Mouse (Mus musculus) splenic B cell, adult 2 months (primary cell): ENCODE measurements around the gene Ptma.

ENCODE experiments used
- DNase-seq: peaks from one replicate; pipeline ENCODE4 v3.0.0-alpha.2; 2011; ENCODE audit warnings: low read depth, low spot score
- H3K27me3 ChIP-seq: 2 replicates; pipeline ENCODE4 v1.6.1; 2012; ENCODE audit warnings: mild to moderate bottlenecking, low read length, moderate library complexity, mixed read lengths; ENCODE audit not compliant: control insufficient read depth, poor library complexity, insufficient read depth, severe bottlenecking
- H3K36me3 ChIP-seq: 2 replicates; pipeline ENCODE4 v1.6.1; 2012; ENCODE audit warnings: mild to moderate bottlenecking, low read length, moderate library complexity, mixed read lengths; ENCODE audit not compliant: control insufficient read depth, poor library complexity, insufficient read depth, severe bottlenecking

Ptma gene

GRCm38 (mm10) chr1:86488774-86489173 is 37.8 kb upstream of the Ptma start:
- no peak for DNase-seq

DNA sequence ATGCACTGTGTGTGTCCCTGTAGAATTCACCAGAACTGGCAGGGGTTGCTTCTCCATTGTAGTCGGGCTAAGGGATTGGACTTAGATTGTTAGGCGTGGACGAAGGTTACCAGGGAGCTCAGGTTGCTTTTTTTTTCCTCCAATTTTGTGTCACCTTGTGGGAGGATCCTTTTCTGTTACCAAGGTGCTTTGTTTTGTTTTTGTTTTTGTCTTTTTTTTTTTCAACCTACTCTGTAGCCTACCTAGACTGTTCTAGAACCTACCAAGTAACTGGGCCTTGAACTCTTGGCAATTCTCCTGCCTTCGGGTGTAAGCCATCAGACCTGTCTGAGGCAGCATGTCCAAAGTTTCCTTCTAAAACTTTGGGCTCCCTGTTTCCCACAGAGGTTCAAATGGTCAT is 36.6 kb upstream of the Ptma start:
- DNase-seq, result no peak

More at GRCm38 (mm10) chr1:86488774-86489173, 37.8 kb upstream of the Ptma start:
- Histone ChIP-seq H3K27me3 (no peaks in the 10 kb centered on the region), H3K36me3 (no peaks in the 10 kb centered on the region)

DNA sequence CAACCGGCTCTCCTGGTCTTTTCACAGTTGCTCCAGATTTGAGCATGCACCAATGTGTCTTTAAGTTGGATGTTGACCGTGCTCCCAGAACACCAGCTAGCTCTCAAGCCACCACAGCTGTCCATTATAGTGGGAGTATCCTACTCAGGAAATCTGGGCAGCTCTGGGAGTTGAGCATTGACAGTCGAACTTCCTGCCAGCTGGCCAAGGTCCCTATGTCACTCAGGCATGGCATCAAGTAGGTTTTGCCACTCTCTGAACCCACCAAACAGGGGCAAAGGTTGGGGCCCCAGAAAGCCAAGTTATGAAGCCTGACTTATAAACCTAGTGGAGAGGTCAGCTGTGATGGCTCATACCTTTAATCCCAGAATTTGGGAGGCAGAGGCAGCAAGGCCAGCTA is 35.8 kb upstream of the Ptma start:
- Histone ChIP-seq H3K36me3 (no peaks in the 10 kb centered on the region), H3K27me3 (no peaks in the 10 kb centered on the region)
- DNase-seq, result no peak

More for the DNA sequence above, 36.6 kb upstream of the Ptma start:
- Histone ChIP-seq H3K36me3 (no peaks in the 10 kb centered on the region), H3K27me3 (no peaks in the 10 kb centered on the region)

DNA sequence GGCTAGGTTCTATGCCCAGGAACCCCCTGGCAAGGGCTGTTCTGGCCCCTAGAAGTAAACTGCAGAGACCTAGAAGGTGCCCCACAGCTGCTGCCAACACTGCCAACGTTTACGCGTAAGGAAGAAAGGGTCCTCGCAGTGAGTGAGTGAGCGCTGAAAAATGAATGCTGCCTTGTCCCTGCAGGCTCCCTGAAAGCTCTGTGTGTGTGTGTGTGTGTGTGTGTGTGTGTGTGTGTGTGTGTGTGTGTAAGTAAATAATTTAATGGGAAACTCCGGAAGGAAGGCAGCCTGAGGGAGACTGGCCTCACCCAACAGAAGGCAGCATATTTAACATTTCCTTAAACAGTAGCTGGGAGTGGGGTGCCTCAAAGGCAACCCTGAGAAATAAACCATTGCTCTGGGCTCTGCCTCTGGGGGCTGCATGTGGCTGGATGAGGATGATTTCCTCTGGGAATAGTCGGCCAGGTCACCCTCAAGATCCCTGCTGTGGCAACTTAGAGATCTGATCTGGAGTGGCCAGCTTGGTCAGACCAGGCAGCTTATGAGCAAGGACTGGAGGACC is 34.9 kb upstream of the Ptma start:
- no peak for DNase-seq
- Histone ChIP-seq H3K36me3 (no peaks in the 10 kb centered on the region), H3K27me3 (no peaks in the 10 kb centered on the region)

GRCm38 (mm10) chr1:86492095-86493070 is 34.1 kb upstream of the Ptma start:
- H3K27me3 ChIP-seq, result no peaks in the 10 kb centered on the region
- peak; percentile 46 for DNase-seq
- H3K36me3 ChIP-seq, result no peaks in the 10 kb centered on the region

DNA sequence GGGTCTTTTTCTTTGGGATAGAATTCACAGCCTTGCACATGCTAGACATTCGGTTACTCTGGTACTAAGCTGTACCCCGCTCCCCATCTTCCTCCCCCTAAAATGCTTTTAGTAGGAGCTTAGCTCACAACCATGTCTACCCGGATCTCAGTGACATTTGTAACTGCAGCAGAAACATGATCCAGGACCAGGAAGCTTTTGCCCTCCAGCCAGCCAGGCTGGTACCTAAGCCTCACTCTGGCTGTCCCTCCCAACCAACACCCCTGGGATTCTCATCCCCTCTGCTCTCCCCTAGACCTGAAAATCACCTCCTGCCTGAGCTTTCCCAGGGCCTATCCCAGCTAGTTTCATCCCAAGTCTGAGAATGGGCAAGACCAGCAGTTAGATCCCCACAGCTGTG is 32.7 kb upstream of the Ptma start:
- Histone ChIP-seq H3K36me3 (no peaks in the 10 kb centered on the region), H3K27me3 (no peaks in the 10 kb centered on the region)
- no peak for DNase-seq

DNA sequence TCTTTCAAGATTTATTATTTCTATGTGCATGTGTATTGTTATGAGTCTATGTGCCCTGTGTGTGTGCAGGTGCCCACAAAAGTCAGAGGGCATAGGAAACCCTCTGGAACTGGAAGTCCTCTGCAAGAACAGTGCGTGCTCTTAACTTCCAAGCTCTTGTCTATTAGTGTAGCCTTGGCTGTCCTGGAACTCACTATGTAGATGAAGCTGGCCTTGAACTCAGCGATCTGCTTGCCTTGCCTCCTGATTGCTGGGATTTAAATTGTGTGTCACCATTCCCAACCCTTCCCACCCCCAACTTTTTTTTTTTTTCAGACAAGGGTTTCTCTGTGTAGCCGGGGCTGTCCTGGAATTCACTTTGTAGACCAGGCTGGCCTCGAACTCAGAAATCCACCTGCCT is 30.2 kb upstream of the Ptma start:
- Histone ChIP-seq H3K36me3 (no peaks in the 10 kb centered on the region), H3K27me3 (no peaks in the 10 kb centered on the region)
- no peak for DNase-seq

DNA sequence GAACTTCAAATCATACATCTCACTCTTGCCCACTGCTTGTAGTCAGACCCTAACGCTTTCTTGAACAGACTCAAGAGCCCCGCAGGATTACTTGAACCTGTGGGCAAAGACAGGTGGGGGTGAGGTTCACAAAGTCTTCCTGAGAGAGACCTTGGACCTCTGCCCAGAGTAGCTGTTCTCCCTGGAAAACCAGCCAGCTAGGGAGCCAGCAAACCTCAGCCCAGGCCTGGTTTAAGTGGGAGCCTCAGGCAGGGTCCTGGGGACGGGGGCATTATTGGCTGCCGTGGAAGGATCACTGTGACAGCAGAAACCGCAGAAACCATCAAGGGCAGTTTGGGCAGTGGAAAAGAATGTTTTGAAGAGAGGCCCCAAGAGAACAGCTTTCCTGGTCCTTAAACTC is 29.2 kb upstream of the Ptma start:
- H3K36me3 ChIP-seq, result no peaks in the 10 kb centered on the region
- DNase-seq, result no peak
- no peaks in the 10 kb centered on the region for H3K27me3 ChIP-seq

DNA sequence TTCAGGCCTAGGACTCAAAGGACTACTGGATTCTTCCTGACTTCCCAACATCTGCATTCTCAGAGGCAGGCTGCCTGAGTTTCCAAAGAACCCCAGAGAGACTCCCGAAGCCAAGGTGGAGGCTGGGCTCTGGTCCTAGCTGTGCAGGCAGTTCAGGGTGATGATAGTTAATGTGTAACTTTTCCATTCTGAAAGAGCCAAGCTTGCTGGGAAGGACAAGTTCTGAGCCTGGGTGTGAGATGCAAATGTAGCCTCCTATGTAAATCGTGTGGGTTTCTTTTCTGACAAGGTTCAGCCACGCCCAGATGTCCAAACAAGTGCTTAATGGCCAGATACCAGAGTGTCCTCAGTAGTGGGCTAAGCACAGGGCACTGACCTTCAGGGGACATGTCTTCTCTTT is 28.5 kb upstream of the Ptma start:
- peak; percentile 64 for DNase-seq
- no peaks in the 10 kb centered on the region for H3K27me3 ChIP-seq
- H3K36me3 ChIP-seq, result no peaks in the 10 kb centered on the region

- Histone ChIP-seq H3K27me3 (no peaks in the 10 kb centered on the region), H3K36me3 (no peaks in the 10 kb centered on the region)
- DNase-seq, result no peak
Measured at GRCm38 (mm10) chr1:86498611-86499010, 27.9 kb upstream of the Ptma start.

DNA sequence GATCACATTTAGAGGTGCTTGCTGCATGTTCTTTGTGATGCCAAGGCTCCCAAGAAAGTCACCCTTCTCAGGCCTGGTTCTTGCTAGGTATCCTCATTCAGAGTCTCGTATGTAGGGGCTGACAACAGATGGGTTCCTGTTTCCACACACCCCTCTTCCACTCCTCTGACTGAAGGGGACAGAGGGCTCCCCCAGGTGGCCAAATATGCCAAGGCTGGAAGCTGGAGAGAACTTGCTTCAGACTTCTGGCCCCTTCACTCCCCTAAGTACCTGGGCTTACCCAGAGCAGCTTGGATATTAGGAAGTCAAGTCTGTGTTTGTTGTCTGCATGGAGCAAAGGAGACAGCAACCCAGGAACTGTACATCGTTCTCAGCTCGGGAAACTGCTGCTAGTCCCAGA is 26.6 kb upstream of the Ptma start:
- no peaks in the 10 kb centered on the region for H3K36me3 ChIP-seq
- H3K27me3 ChIP-seq, result no peaks in the 10 kb centered on the region
- DNase-seq, result peak; percentile 89

DNA sequence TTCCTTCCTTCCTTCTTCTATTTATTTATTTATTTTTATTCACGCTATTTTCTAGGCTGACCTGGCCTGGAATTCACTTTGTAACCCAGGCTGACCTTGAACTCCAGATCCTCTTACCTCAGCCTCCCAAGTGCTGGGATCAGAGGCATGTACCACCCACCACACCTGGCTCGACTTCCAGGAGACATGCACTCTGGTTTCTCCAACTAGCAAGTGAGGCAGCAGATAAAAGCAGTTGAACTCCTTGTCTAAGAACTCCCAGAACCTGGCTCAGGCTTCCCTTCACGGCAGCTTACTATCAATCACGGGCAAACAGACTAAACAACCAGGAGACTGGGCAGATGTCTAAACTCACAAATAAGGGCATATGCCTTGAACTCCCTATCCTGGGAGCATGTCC is 25.8 kb upstream of the Ptma start:
- no peaks in the 10 kb centered on the region for H3K27me3 ChIP-seq
- no peaks in the 10 kb centered on the region for H3K36me3 ChIP-seq
- DNase-seq, result no peak

DNA sequence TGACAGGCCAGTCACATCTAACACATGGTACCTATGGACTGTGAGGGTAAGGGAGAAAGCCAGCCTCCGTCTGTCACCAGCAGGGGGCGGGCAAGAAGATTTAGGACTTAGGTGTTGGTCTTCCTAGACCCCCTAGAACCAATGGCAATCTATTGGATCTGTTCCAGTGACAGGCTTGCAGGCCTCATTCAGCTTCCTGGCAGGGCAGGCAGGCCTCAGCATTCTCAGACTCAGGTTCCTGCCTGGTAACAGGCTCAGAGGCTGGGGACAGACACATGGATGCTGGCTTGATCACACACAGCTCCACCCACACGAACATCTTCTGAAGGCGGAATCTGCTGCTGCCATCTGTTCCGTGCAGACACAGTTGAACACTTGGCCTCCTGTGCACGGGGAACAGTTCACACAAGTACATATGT is 25.4 kb upstream of the Ptma start:
- Histone ChIP-seq H3K36me3 (no peaks in the 10 kb centered on the region), H3K27me3 (no peaks in the 10 kb centered on the region)
- peak; percentile 78 for DNase-seq

DNA sequence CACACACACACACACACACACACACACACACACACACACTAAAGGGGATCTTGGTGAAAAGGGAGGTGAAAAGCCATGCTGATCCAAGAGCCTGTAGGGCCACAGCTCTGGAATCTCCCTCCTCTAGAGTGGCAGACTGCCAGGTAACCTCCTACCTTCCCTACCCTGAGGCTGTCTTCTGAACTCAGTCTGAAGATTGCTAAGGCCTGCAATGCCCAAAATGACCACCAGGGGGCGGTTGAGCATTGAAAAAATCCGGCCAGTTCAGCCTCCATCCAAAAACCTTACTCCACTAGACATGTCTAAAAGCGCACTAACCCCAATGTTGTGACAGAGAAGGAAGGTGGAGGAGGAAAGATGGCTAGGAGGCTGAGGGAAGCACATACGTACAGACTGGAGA is 25.0 kb upstream of the Ptma start:
- H3K36me3 ChIP-seq, result no peaks in the 10 kb centered on the region
- DNase-seq, result peak; percentile 94
- H3K27me3 ChIP-seq, result no peaks in the 10 kb centered on the region

DNA sequence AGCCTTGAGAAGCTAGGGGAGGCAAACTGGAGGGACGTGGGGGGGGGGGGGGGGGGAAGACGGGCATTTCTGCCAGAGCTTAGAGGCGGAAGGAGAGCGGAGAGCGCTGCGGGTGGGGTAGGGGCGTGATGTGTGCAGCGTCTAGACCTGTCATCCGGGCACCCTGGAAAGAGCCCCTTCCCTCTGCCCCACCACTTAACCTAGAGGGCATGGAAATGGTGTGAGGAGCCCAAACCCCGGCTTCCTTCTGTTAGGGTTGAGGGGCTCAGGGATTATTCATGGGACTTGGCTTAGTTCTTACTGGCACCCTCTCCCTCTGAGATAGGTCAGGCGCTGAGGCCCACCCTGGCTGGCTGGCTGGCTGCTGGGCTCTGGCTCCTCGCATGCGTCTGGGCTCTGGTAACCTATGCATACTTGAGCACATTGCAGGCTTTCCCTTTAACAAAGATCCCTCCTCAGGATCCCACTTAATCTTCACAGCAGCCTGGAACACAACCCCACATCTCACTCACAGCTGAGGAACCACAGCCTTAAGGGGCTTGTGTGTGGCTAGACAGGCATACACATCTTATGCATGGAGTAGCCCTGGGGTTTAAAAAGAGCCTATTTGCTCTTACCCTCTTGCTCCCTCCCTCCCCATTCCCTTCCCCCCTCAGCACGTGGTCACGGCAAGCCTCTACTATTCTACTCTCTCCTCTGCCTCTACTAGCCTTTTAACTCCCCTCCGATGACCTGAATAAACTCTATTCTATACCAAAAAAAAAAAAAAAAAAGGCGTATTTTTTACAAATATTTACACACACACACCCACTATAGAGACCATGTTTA is 24.1 kb upstream of the Ptma start:
- no peaks in the 10 kb centered on the region for H3K36me3 ChIP-seq
- H3K27me3 ChIP-seq, result no peaks in the 10 kb centered on the region
- DNase-seq, result no peak
